Mouse (Mus musculus): ENCODE results near the gene Gm47841. TPM values are rescaled to one million over a fixed set of nuclear protein-coding genes. Genes with fewer than 3 reads are reported as not detected.

The Gm47841 gene
- polyA plus RNA-seq, 1 experiment from 2014 or later = not detected

DNA sequence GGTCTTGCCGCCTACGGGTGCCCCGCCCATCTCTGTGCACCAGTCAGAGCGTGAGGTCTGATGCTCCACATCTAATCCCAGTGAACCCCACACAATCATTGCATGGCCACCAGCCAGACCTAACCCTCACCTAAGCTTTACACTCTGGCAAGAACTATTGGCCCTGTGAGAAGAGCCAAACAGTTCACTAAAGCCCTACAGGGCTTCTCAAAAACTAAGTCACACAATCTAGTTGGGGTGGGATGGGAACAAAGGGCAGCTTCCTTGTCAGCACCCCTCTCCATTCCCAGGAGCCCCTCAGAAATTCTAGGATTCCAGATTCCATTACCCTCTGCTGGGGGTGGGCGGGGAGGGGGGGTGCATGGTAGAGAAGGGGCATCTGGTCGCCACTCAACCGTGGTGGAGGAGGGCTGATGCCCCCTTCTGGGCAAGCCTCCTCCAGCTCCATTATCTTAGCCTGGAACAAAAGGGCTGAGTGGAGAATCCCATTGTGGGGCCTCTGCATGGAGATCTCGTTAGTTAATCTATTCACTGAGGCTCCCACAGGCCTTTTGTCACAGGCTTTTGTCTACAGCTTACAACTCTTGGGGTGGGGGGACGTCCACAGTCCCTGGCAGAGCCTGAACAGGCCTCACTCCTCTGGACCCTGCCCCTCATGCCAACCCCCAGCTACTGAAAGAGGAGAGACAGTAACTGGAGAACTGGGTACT lies 12.5 kb upstream of the Gm47841 start:
- Histone ChIP-seq H3K36me3 (replicated peaks; ENCODE audit: insufficient read depth, low read length) (no peaks in the 10 kb centered on the region), H3K4me1 (ENCODE audit: insufficient read depth) (no peaks in the 10 kb centered on the region), H3K4me3 (ENCODE audit: low read depth, low read length) (no peak overlapping the region), H3K27ac (ENCODE audit: low read depth) (no peak overlapping the region), H3K27me3 (ENCODE audit: insufficient read depth, low read length) (peaks cover 12% of the 10 kb centered on the region), H3K9ac (replicated peaks) (no peak overlapping the region), H3K9me3 (ENCODE audit: low read length) (no peaks in the 10 kb centered on the region), H3K4me2 (ENCODE audit: low read depth, low read length) (no peak overlapping the region)
- 56% methylated on average over 9 of the region's 9 CpGs for WGBS (ENCODE audit: insufficient replicate concordance)
- DNase-seq (no peak), ATAC-seq (peak; percentile 64; the same call in 1 of the 2 replicates)
- TF ChIP-seq EP300 (IDR thresholded peaks at IDR 0.05; ENCODE audit: low read depth) (no peak), CTCF (IDR thresholded peaks at IDR 0.05; ENCODE audit: low read depth) (no peak)

GRCm38 (mm10) chr15:101056225-101056624 lies 9.0 kb upstream of the Gm47841 start:
- no peaks in the 10 kb centered on the region for H3K9me3 ChIP-seq (ENCODE audit: low read length)
- ATAC-seq (peak; percentile 58; the same call in 1 of the 2 replicates), DNase-seq (peak; percentile 36)
- H3K4me2 ChIP-seq (ENCODE audit: low read depth, low read length) = no peak overlapping the region
- WGBS (ENCODE audit: insufficient replicate concordance) = 37% methylated on average over 10 of the region's 10 CpGs
- TF ChIP-seq EP300 (IDR thresholded peaks at IDR 0.05; ENCODE audit: low read depth) (no peak), CTCF (IDR thresholded peaks at IDR 0.05; ENCODE audit: low read depth) (peak; percentile 62)
- no peaks in the 10 kb centered on the region for H3K36me3 ChIP-seq (replicated peaks; ENCODE audit: insufficient read depth, low read length)
- peaks cover 41% of the 10 kb centered on the region for H3K27me3 ChIP-seq (ENCODE audit: insufficient read depth, low read length)
- H3K9ac ChIP-seq (replicated peaks) = no peak overlapping the region
- no peaks in the 10 kb centered on the region for H3K4me1 ChIP-seq (ENCODE audit: insufficient read depth)
- no peak overlapping the region for H3K4me3 ChIP-seq (ENCODE audit: low read depth, low read length)
- H3K27ac ChIP-seq (ENCODE audit: low read depth) = no peak overlapping the region

DNA sequence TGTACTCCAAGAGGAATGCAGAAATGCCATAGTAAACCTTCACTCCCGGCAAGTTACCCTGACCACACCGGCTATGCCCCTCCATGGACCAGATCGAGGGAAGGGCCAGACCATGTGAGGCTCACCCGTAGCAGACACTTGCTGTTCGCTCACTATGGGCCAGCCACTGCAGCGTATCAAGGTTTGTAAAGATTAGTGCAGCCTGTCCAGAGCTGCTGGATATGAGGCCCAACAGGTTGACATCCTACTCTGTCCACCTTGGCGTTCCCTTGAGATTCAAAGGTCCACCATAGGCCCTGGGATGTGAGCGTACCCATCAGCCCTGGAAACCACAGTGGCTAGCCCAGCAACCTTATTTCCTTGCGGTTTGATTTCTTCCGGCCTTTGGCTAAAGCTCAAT lies 7.3 kb upstream of the Gm47841 start:
- 67% methylated on average over 10 of the region's 10 CpGs for WGBS (ENCODE audit: insufficient replicate concordance)
- Histone ChIP-seq H3K4me2 (ENCODE audit: low read depth, low read length) (no peak overlapping the region), H3K4me1 (ENCODE audit: insufficient read depth) (no peaks in the 10 kb centered on the region), H3K36me3 (replicated peaks; ENCODE audit: insufficient read depth, low read length) (no peaks in the 10 kb centered on the region), H3K4me3 (ENCODE audit: low read depth, low read length) (no peak overlapping the region), H3K27ac (ENCODE audit: low read depth) (no peak overlapping the region), H3K27me3 (ENCODE audit: insufficient read depth, low read length) (peaks cover 44% of the 10 kb centered on the region), H3K9ac (replicated peaks) (no peak overlapping the region), H3K9me3 (ENCODE audit: low read length) (no peaks in the 10 kb centered on the region)
- TF ChIP-seq CTCF (IDR thresholded peaks at IDR 0.05; ENCODE audit: low read depth) (no peak), EP300 (IDR thresholded peaks at IDR 0.05; ENCODE audit: low read depth) (no peak)
- no peak for ATAC-seq
- no peak for DNase-seq

GRCm38 (mm10) chr15:101053832-101054459 lies 6.7 kb upstream of the Gm47841 start:
- WGBS (ENCODE audit: insufficient replicate concordance) = 23% methylated on average over 47 of the region's 65 CpGs
- H3K4me2 ChIP-seq (ENCODE audit: low read depth, low read length) = peak overlapping the region; percentile 64
- no peak for DNase-seq
- peak overlapping the region; percentile 33; the same call in 1 of the 2 replicates for H3K4me3 ChIP-seq (ENCODE audit: low read depth, low read length)
- no peak for ATAC-seq
- no peaks in the 10 kb centered on the region for H3K36me3 ChIP-seq (replicated peaks; ENCODE audit: insufficient read depth, low read length)
- no peak for TF ChIP-seq EP300 (IDR thresholded peaks at IDR 0.05; ENCODE audit: low read depth)
- no peak for TF ChIP-seq CTCF (IDR thresholded peaks at IDR 0.05; ENCODE audit: low read depth)
- H3K27ac ChIP-seq (ENCODE audit: low read depth) = no peak overlapping the region
- peaks cover 44% of the 10 kb centered on the region for H3K27me3 ChIP-seq (ENCODE audit: insufficient read depth, low read length)
- no peaks in the 10 kb centered on the region for H3K9me3 ChIP-seq (ENCODE audit: low read length)
- no peak overlapping the region for H3K9ac ChIP-seq (replicated peaks)
- H3K4me1 ChIP-seq (ENCODE audit: insufficient read depth) = no peaks in the 10 kb centered on the region

DNA sequence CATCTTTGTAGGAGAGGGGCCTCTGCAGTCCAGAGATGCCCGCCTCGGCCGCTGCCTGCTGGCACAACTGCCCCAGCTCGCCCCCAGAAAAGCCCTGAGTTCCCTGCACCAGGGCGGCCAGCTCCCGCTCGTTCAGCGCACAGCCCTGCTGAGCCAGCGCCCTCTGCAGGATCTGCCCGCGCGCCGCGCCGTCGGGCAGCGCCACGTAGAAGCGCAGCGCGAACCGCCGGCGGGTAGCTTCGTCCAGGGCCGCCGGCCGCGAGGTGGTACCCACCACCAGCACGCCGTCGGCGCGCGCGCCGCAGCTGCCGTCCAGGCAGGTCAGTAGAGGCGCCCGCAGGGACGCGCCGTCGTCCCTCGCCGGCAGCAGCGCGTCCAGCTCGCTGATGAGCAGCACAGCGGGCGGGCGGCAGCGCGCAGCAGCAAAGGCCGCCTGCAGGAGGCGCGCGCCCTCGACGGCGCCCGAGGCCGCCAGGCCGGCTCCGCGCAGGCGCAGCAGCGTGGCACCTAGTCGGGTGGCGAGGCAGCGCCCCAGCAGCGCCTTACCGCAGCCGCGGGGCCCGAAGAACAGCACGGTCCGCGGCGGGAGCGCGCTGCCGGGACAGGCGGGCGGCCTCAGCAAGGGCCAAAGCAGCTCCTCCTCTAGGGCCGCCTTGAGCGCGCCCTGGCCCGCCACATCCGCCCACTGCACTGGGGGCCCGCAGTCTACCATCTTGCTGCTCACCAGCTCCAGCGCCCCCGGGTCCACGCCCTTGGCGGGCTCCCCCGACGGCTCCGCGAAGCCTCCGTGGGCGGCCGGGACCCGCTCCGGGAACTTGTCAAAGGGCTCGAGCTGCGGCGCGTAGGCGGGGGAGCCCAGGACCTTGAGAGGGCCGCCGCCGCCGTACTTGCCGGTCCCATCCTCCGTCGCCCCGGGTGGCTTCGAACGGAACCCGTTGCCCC lies 5.6 kb upstream of the Gm47841 start:
- peak; percentile 61 for DNase-seq
- 37% methylated on average over 81 of the region's 120 CpGs for WGBS (ENCODE audit: insufficient replicate concordance)
- no peak overlapping the region for H3K9ac ChIP-seq (replicated peaks)
- no peaks in the 10 kb centered on the region for H3K9me3 ChIP-seq (ENCODE audit: low read length)
- peak overlapping the region; percentile 64 for H3K4me2 ChIP-seq (ENCODE audit: low read depth, low read length)
- no peak overlapping the region for H3K27ac ChIP-seq (ENCODE audit: low read depth)
- H3K4me1 ChIP-seq (ENCODE audit: insufficient read depth) = no peaks in the 10 kb centered on the region
- TF ChIP-seq CTCF (IDR thresholded peaks at IDR 0.05; ENCODE audit: low read depth) = no peak
- no peak for TF ChIP-seq EP300 (IDR thresholded peaks at IDR 0.05; ENCODE audit: low read depth)
- H3K36me3 ChIP-seq (replicated peaks; ENCODE audit: insufficient read depth, low read length) = no peaks in the 10 kb centered on the region
- peak overlapping the region; percentile 33 for H3K4me3 ChIP-seq (ENCODE audit: low read depth, low read length)
- ATAC-seq = peak; percentile 60
- H3K27me3 ChIP-seq (ENCODE audit: insufficient read depth, low read length) = peaks cover 54% of the 10 kb centered on the region

DNA sequence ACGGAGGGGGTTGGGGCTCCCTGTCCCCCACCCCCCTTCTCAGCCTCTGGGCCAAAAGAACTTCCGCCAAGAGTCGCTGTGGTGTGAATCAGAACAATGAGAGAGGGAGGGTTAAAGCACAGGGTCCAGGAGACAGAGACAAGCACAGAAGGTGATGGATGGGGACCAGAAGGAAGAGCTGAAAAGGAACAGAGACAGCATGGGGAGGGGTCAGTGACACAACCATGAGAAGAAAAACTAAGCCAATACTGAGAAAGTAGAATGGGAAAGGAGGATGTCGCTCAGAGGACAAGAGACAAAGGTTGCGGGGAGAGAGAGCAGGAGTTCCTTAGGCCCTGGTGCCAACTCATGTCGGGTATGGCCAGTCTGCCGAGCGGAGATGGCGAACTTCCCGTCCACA lies 4.7 kb upstream of the Gm47841 start:
- no peak for TF ChIP-seq CTCF (IDR thresholded peaks at IDR 0.05; ENCODE audit: low read depth)
- TF ChIP-seq EP300 (IDR thresholded peaks at IDR 0.05; ENCODE audit: low read depth) = no peak
- WGBS (ENCODE audit: insufficient replicate concordance) = 69% methylated on average over 10 of the region's 10 CpGs
- H3K27me3 ChIP-seq (ENCODE audit: insufficient read depth, low read length) = peaks cover 64% of the 10 kb centered on the region

More for the DNA sequence above, 4.7 kb upstream of the Gm47841 start:
- ATAC-seq = no peak
- H3K27ac ChIP-seq (ENCODE audit: low read depth) = no peak overlapping the region
- no peaks in the 10 kb centered on the region; the same call in 1 of the 2 replicates for H3K4me1 ChIP-seq (ENCODE audit: insufficient read depth)
- H3K4me2 ChIP-seq (ENCODE audit: low read depth, low read length) = no peak overlapping the region
- no peak overlapping the region for H3K9ac ChIP-seq (replicated peaks)
- H3K9me3 ChIP-seq (ENCODE audit: low read length) = no peaks in the 10 kb centered on the region
- H3K36me3 ChIP-seq (replicated peaks; ENCODE audit: insufficient read depth, low read length) = no peaks in the 10 kb centered on the region
- H3K4me3 ChIP-seq (ENCODE audit: low read depth, low read length) = no peak overlapping the region
- no peak for DNase-seq
